ENCODE assay signal across 30 mouse cellular contexts in genomic region chr8:123242107-123242923, GRCm38 (mm10). TPM values are rescaled to one million over a fixed set of nuclear protein-coding genes. Genes with fewer than 3 reads are reported as not detected.
DNase-seq lines count a peak whose midpoint lies in the region; ATAC-seq and TF ChIP-seq lines count a peak whose summit lies in the region.
"Had no signal": no experiment of that assay in that cellular context is flagged by ENCODE, and none has a peak within 500 bp of the region (broad histone marks: within the 10 kb centered on the region; RNA-seq: fewer than 3 reads in every experiment).

No protein-coding gene starts in this region.

- 86% methylated on average over 7 of the region's 7 CpGs for WGBS in embryonic facial prominence, embryonic 12.5 days
- WGBS in embryonic facial prominence, embryonic 10.5 days = 87% methylated on average over 7 of the region's 7 CpGs
- 68% methylated on average over 7 of the region's 7 CpGs for WGBS in heart, adult 2 months
- WGBS in liver, embryonic 13.5 days (ENCODE audit: insufficient replicate concordance) = 68% methylated on average over 7 of the region's 7 CpGs
- WGBS in liver, embryonic 12.5 days (ENCODE audit: insufficient replicate concordance) = 72% methylated on average over 7 of the region's 7 CpGs
- WGBS in liver, embryonic 16.5 days (ENCODE audit: insufficient replicate concordance) = 65% methylated on average over 7 of the region's 7 CpGs

- no peaks in the 10 kb centered on the region for H3K4me1 ChIP-seq in embryonic facial prominence, embryonic 12.5 days
- no peaks in the 10 kb centered on the region for H3K4me1 ChIP-seq in embryonic facial prominence, embryonic 10.5 days
- H3K4me1 ChIP-seq in heart, adult 2 months (ENCODE audit: control insufficient read depth, insufficient read depth, low read length) = no peaks in the 10 kb centered on the region
- no peaks in the 10 kb centered on the region; the same call in 1 of the 2 replicates for H3K4me1 ChIP-seq in liver, embryonic 13.5 days (replicated peaks)
- no peaks in the 10 kb centered on the region; the same call in 1 of the 2 replicates for H3K4me1 ChIP-seq in liver, embryonic 12.5 days
- H3K4me1 ChIP-seq in liver, embryonic 16.5 days (ENCODE audit: control insufficient read depth, low read depth, low read length) = peaks cover 8% of the 10 kb centered on the region
- H3K4me1 ChIP-seq: embryonic facial prominence, embryonic 13.5 days; forebrain, embryonic 12.5 days; forebrain, embryonic 15.5 days; heart, embryonic 12.5 days; heart, embryonic 15.5 days; hindbrain, embryonic 12.5 days; hindbrain, embryonic 15.5 days had no signal

- no peak overlapping the region for H3K4me2 ChIP-seq in embryonic facial prominence, embryonic 12.5 days (replicated peaks)
- no peak overlapping the region for H3K4me2 ChIP-seq in liver, embryonic 13.5 days
- no peak overlapping the region for H3K4me2 ChIP-seq in liver, embryonic 12.5 days
- H3K4me2 ChIP-seq in liver, embryonic 16.5 days (ENCODE audit: low read depth, low read length) = no peak overlapping the region
- H3K4me2 ChIP-seq: embryonic facial prominence, embryonic 13.5 days; forebrain, embryonic 12.5 days; forebrain, embryonic 15.5 days; heart, embryonic 12.5 days; heart, embryonic 15.5 days; hindbrain, embryonic 12.5 days; hindbrain, embryonic 15.5 days had no signal

- 0 out of 2 replicates have a peak, but pooled peaks have one; percentile 28 for ATAC-seq in embryonic facial prominence, embryonic 12.5 days (ENCODE audit: insufficient number of reproducible peaks, insufficient read depth, low FRiP score, low TSS enrichment)
- ATAC-seq in liver, embryonic 13.5 days (ENCODE audit: low read depth) = 0 out of 2 replicates have a peak, but pooled peaks have one; percentile 8
- ATAC-seq in liver, embryonic 12.5 days = no peak
- ATAC-seq in liver, embryonic 16.5 days (ENCODE audit: low read depth) = peak; percentile 61
- ATAC-seq: forebrain, embryonic 15.5 days; intestine, postnatal 0 days; Patski had no signal

- intact Hi-C loops in heart, adult 2 months (cut with DNase I) = no loop called here
- intact Hi-C loops in heart, postnatal 36 days (cut with DNase I) = no loop called here

- H3K9me3 ChIP-seq in embryonic facial prominence, embryonic 12.5 days = no peaks in the 10 kb centered on the region
- no peaks in the 10 kb centered on the region for H3K9me3 ChIP-seq in embryonic facial prominence, embryonic 10.5 days
- H3K9me3 ChIP-seq in liver, embryonic 13.5 days (replicated peaks) = no peaks in the 10 kb centered on the region
- no peaks in the 10 kb centered on the region for H3K9me3 ChIP-seq in liver, embryonic 12.5 days (replicated peaks)
- H3K9me3 ChIP-seq in liver, embryonic 16.5 days (replicated peaks; ENCODE audit: control insufficient read depth, low read length) = no peaks in the 10 kb centered on the region
- H3K9me3 ChIP-seq: embryonic facial prominence, embryonic 13.5 days; forebrain, embryonic 12.5 days; forebrain, embryonic 15.5 days; G1E; heart, embryonic 12.5 days; heart, embryonic 15.5 days; hindbrain, embryonic 12.5 days; hindbrain, embryonic 15.5 days had no signal

- peaks cover 55% of the 10 kb centered on the region for H3K36me3 ChIP-seq in embryonic facial prominence, embryonic 12.5 days
- peaks cover 60% of the 10 kb centered on the region for H3K36me3 ChIP-seq in embryonic facial prominence, embryonic 10.5 days (replicated peaks)
- H3K36me3 ChIP-seq in heart, adult 2 months (ENCODE audit: control insufficient read depth, insufficient read depth, low read length) = no peaks in the 10 kb centered on the region
- peaks cover 18% of the 10 kb centered on the region; the same call in 1 of the 2 replicates for H3K36me3 ChIP-seq in liver, embryonic 13.5 days
- peaks cover 36% of the 10 kb centered on the region for H3K36me3 ChIP-seq in liver, embryonic 12.5 days
- peaks cover 1% of the 10 kb centered on the region for H3K36me3 ChIP-seq in liver, embryonic 16.5 days (ENCODE audit: control insufficient read depth, insufficient read depth)

- no peaks in the 10 kb centered on the region for H3K79me2 ChIP-seq in heart, adult 2 months (replicated peaks; ENCODE audit: control insufficient read depth, insufficient read depth, low read length)

- H3K4me3 ChIP-seq in embryonic facial prominence, embryonic 12.5 days = no peak overlapping the region
- H3K4me3 ChIP-seq in embryonic facial prominence, embryonic 10.5 days = no peak overlapping the region
- no peak overlapping the region for H3K4me3 ChIP-seq in heart, adult 2 months
- no peak overlapping the region for H3K4me3 ChIP-seq in liver, embryonic 13.5 days (replicated peaks)
- H3K4me3 ChIP-seq in liver, embryonic 12.5 days = no peak overlapping the region
- H3K4me3 ChIP-seq in liver, embryonic 16.5 days (ENCODE audit: low read depth, low read length) = no peak overlapping the region
- H3K4me3 ChIP-seq: embryonic facial prominence, embryonic 13.5 days; erythroblast, embryonic 14.5 days; forebrain, embryonic 12.5 days; forebrain, embryonic 15.5 days; heart, embryonic 12.5 days; heart, embryonic 15.5 days; hindbrain, embryonic 12.5 days; hindbrain, embryonic 15.5 days had no signal

- no peak overlapping the region for H3K27ac ChIP-seq in embryonic facial prominence, embryonic 12.5 days
- H3K27ac ChIP-seq in embryonic facial prominence, embryonic 10.5 days (replicated peaks) = no peak overlapping the region
- peak overlapping the region; percentile 34 for H3K27ac ChIP-seq in heart, adult 2 months
- H3K27ac ChIP-seq in liver, embryonic 13.5 days = no peak overlapping the region
- no peak overlapping the region for H3K27ac ChIP-seq in liver, embryonic 12.5 days
- H3K27ac ChIP-seq in liver, embryonic 16.5 days (ENCODE audit: low read length) = peak overlapping the region; percentile 50
- H3K27ac ChIP-seq: embryonic facial prominence, embryonic 13.5 days; forebrain, embryonic 12.5 days; forebrain, embryonic 15.5 days; heart, embryonic 15.5 days; hindbrain, embryonic 12.5 days; hindbrain, embryonic 15.5 days had no signal

- no peak overlapping the region for H3K9ac ChIP-seq in embryonic facial prominence, embryonic 12.5 days
- H3K9ac ChIP-seq in heart, adult 2 months (ENCODE audit: low read depth, low read length) = no peak overlapping the region
- H3K9ac ChIP-seq in liver, embryonic 13.5 days = no peak overlapping the region
- no peak overlapping the region for H3K9ac ChIP-seq in liver, embryonic 12.5 days
- H3K9ac ChIP-seq in liver, embryonic 16.5 days (ENCODE audit: low read depth, low read length) = no peak overlapping the region
- H3K9ac ChIP-seq: embryonic facial prominence, embryonic 13.5 days; forebrain, embryonic 12.5 days; forebrain, embryonic 15.5 days; heart, embryonic 12.5 days; heart, embryonic 15.5 days; hindbrain, embryonic 12.5 days; hindbrain, embryonic 15.5 days had no signal

- H3K27me3 ChIP-seq in embryonic facial prominence, embryonic 12.5 days = no peaks in the 10 kb centered on the region
- H3K27me3 ChIP-seq in embryonic facial prominence, embryonic 10.5 days (replicated peaks; ENCODE audit: low read depth, poor library complexity, severe bottlenecking) = no peaks in the 10 kb centered on the region
- no peaks in the 10 kb centered on the region for H3K27me3 ChIP-seq in heart, adult 2 months (ENCODE audit: control insufficient read depth, insufficient read depth, low read length)
- peaks cover 1% of the 10 kb centered on the region; the same call in 1 of the 2 replicates for H3K27me3 ChIP-seq in liver, embryonic 13.5 days
- no peaks in the 10 kb centered on the region for H3K27me3 ChIP-seq in liver, embryonic 12.5 days (replicated peaks)
- no peaks in the 10 kb centered on the region for H3K27me3 ChIP-seq in liver, embryonic 16.5 days (ENCODE audit: control insufficient read depth, insufficient read depth, low read depth, low read length)
- H3K27me3 ChIP-seq: CH12.LX; embryonic facial prominence, embryonic 13.5 days; forebrain, embryonic 12.5 days; forebrain, embryonic 15.5 days; hindbrain, embryonic 15.5 days; Patski had no signal

- no peak for DNase-seq in embryonic facial prominence, embryonic 10.5 days (ENCODE audit: low spot score)
- no peak for DNase-seq in heart, adult 2 months
- DNase-seq in heart, postnatal 36 days = no peak
- DNase-seq in liver, embryonic 13.5 days = no peak
- no peak for DNase-seq in embryo, embryonic 9.5 days (ENCODE audit: extremely low spot score)
- DNase-seq: adrenal gland, adult 2 months; B cell, adult 2 months; cerebellum, adult 11-12 months; cerebellum, adult 8-10 months; cerebellum, postnatal 10 days; cerebellum, postnatal 36 days; embryo, embryonic 11 days; gastrocnemius, postnatal 25 days; heart, postnatal 10 days had no signal

- TF ChIP-seq EP300 in heart, adult 2 months (IDR thresholded peaks at IDR 0.05; ENCODE audit: insufficient read depth, low read depth, low read length) = no peak

- TF ChIP-seq CTCF in heart, adult 2 months (IDR thresholded peaks at IDR 0.05) = no peak

- TF ChIP-seq POLR2A in heart, adult 2 months (IDR thresholded peaks at IDR 0.05; ENCODE audit: insufficient read depth, low read depth, low read length) = no peak

RNA-seq across cellular contexts. Expression of gene Spata2l, which starts 6.3 kb away (rescaled TPM):
- polyA plus RNA-seq in embryonic facial prominence, embryonic 12.5 days (2016; fragmentation: Nextera tagmentation; extraction: Ambion mirVana) = 2.9 and 3.3 TPM in 2 replicates
- 1.6 and 3.0 TPM in 2 replicates for polyA plus RNA-seq in embryonic facial prominence, embryonic 10.5 days (2016; fragmentation: Nextera tagmentation; extraction: Ambion mirVana)
- 1 to 10 TPM; 6.0 to 7.5 TPM for total RNA-seq in heart, adult 2 months (2021)
- polyA plus RNA-seq in heart, adult 2 months (2012; rRNA removed) = 6.7 and 7.0 TPM in 2 replicates
- total RNA-seq in heart, postnatal 36 days (2021) = 1 to 10 TPM; 5.4 to 6.2 TPM
- 1.2 TPM in 2 replicates for polyA plus RNA-seq in liver, embryonic 13.5 days (2015; fragmentation: Nextera tagmentation; extraction: Ambion mirVana)
- 1.4 and 1.8 TPM in 2 replicates for polyA plus RNA-seq in liver, embryonic 12.5 days (2016; fragmentation: Nextera tagmentation; extraction: Ambion mirVana)
- polyA plus RNA-seq in liver, embryonic 16.5 days (2015; fragmentation: Nextera tagmentation; extraction: Ambion mirVana) = 3.2 and 3.3 TPM in 2 replicates

RNA-seq across cellular contexts. Expression of gene Zfp276, which starts 11.7 kb away (rescaled TPM):
- polyA plus RNA-seq in embryonic facial prominence, embryonic 12.5 days (2016; fragmentation: Nextera tagmentation; extraction: Ambion mirVana) = 34.3 and 36.6 TPM in 2 replicates
- polyA plus RNA-seq in embryonic facial prominence, embryonic 10.5 days (2016; fragmentation: Nextera tagmentation; extraction: Ambion mirVana) = 29.4 and 31.1 TPM in 2 replicates
- 10 to 100 TPM in 1 of 2 experiments, 1 to 10 TPM in 1; 9.3 to 11.2 TPM for total RNA-seq in heart, adult 2 months (2021)
- 16.1 and 20.5 TPM in 2 replicates for polyA plus RNA-seq in heart, adult 2 months (2012; rRNA removed)
- 10 to 100 TPM in 1 of 2 experiments, 1 to 10 TPM in 1; 9.4 to 10.8 TPM for total RNA-seq in heart, postnatal 36 days (2021)
- polyA plus RNA-seq in liver, embryonic 13.5 days (2015; fragmentation: Nextera tagmentation; extraction: Ambion mirVana) = 6.3 and 7.1 TPM in 2 replicates
- 11.3 and 11.8 TPM in 2 replicates for polyA plus RNA-seq in liver, embryonic 12.5 days (2016; fragmentation: Nextera tagmentation; extraction: Ambion mirVana)
- polyA plus RNA-seq in liver, embryonic 16.5 days (2015; fragmentation: Nextera tagmentation; extraction: Ambion mirVana) = 7.5 and 7.8 TPM in 2 replicates

RNA-seq across cellular contexts. Expression of gene Vps9d1, which starts 11.8 kb away (rescaled TPM):
- polyA plus RNA-seq in embryonic facial prominence, embryonic 12.5 days (2016; fragmentation: Nextera tagmentation; extraction: Ambion mirVana) = 35.1 and 37.2 TPM in 2 replicates
- polyA plus RNA-seq in embryonic facial prominence, embryonic 10.5 days (2016; fragmentation: Nextera tagmentation; extraction: Ambion mirVana) = 22.2 and 25.1 TPM in 2 replicates
- 10 to 100 TPM; 22.6 to 34.3 TPM for total RNA-seq in heart, adult 2 months (2021)
- 44.0 and 52.1 TPM in 2 replicates for polyA plus RNA-seq in heart, adult 2 months (2012; rRNA removed)
- total RNA-seq in heart, postnatal 36 days (2021) = 10 to 100 TPM; 21.8 to 26.5 TPM
- polyA plus RNA-seq in liver, embryonic 13.5 days (2015; fragmentation: Nextera tagmentation; extraction: Ambion mirVana) = 4.0 and 4.4 TPM in 2 replicates
- polyA plus RNA-seq in liver, embryonic 12.5 days (2016; fragmentation: Nextera tagmentation; extraction: Ambion mirVana) = 5.8 and 7.6 TPM in 2 replicates
- polyA plus RNA-seq in liver, embryonic 16.5 days (2015; fragmentation: Nextera tagmentation; extraction: Ambion mirVana) = 4.8 and 5.6 TPM in 2 replicates

RNA-seq across cellular contexts. Expression of gene Cdk10, which starts 17.7 kb away (rescaled TPM):
- 38.5 and 40.6 TPM in 2 replicates for polyA plus RNA-seq in embryonic facial prominence, embryonic 12.5 days (2016; fragmentation: Nextera tagmentation; extraction: Ambion mirVana)
- 35.1 and 36.4 TPM in 2 replicates for polyA plus RNA-seq in embryonic facial prominence, embryonic 10.5 days (2016; fragmentation: Nextera tagmentation; extraction: Ambion mirVana)
- total RNA-seq in heart, adult 2 months (2021) = 10 to 100 TPM; 18.4 to 22.9 TPM
- 32.4 and 37.0 TPM in 2 replicates for polyA plus RNA-seq in heart, adult 2 months (2012; rRNA removed)
- 10 to 100 TPM; 19.6 to 24.0 TPM for total RNA-seq in heart, postnatal 36 days (2021)
- polyA plus RNA-seq in liver, embryonic 13.5 days (2015; fragmentation: Nextera tagmentation; extraction: Ambion mirVana) = 11.8 and 12.0 TPM in 2 replicates
- polyA plus RNA-seq in liver, embryonic 12.5 days (2016; fragmentation: Nextera tagmentation; extraction: Ambion mirVana) = 14.7 and 16.2 TPM in 2 replicates
- 8.8 and 8.9 TPM in 2 replicates for polyA plus RNA-seq in liver, embryonic 16.5 days (2015; fragmentation: Nextera tagmentation; extraction: Ambion mirVana)

RNA-seq across cellular contexts. Expression of gene Spata33, which starts 29.7 kb away (rescaled TPM):
- polyA plus RNA-seq in embryonic facial prominence, embryonic 12.5 days (2016; fragmentation: Nextera tagmentation; extraction: Ambion mirVana) = 5.9 and 7.0 TPM in 2 replicates
- polyA plus RNA-seq in embryonic facial prominence, embryonic 10.5 days (2016; fragmentation: Nextera tagmentation; extraction: Ambion mirVana) = 5.4 and 5.9 TPM in 2 replicates
- 10 to 100 TPM; 25.6 to 29.4 TPM for total RNA-seq in heart, adult 2 months (2021)
- 16.2 and 16.4 TPM in 2 replicates for polyA plus RNA-seq in heart, adult 2 months (2012; rRNA removed)
- total RNA-seq in heart, postnatal 36 days (2021) = 10 to 100 TPM; 22.5 to 27.2 TPM
- polyA plus RNA-seq in liver, embryonic 13.5 days (2015; fragmentation: Nextera tagmentation; extraction: Ambion mirVana) = 0.37 and 0.43 TPM in 2 replicates
- 0.44 and 1.4 TPM in 2 replicates for polyA plus RNA-seq in liver, embryonic 12.5 days (2016; fragmentation: Nextera tagmentation; extraction: Ambion mirVana)
- polyA plus RNA-seq in liver, embryonic 16.5 days (2015; fragmentation: Nextera tagmentation; extraction: Ambion mirVana) = 0.14 and 0.21 TPM in 2 replicates
- total RNA-seq: hematopoietic stem cell, adult 5-6 weeks had no signal

Comparison
In these comparisons a context has a peak if more than half of its experiments do, and no peak if none do; other contexts are left out.
1. H3K27ac ChIP-seq: peak in heart, adult 2 months (single experiment) and liver, embryonic 16.5 days (single experiment); none in embryonic facial prominence, embryonic 12.5 days (single experiment), embryonic facial prominence, embryonic 10.5 days (single experiment), liver, embryonic 13.5 days (single experiment) and liver, embryonic 12.5 days (single experiment).